ENCODE assay signal across 17 mouse cellular contexts in the genomic region with DNA sequence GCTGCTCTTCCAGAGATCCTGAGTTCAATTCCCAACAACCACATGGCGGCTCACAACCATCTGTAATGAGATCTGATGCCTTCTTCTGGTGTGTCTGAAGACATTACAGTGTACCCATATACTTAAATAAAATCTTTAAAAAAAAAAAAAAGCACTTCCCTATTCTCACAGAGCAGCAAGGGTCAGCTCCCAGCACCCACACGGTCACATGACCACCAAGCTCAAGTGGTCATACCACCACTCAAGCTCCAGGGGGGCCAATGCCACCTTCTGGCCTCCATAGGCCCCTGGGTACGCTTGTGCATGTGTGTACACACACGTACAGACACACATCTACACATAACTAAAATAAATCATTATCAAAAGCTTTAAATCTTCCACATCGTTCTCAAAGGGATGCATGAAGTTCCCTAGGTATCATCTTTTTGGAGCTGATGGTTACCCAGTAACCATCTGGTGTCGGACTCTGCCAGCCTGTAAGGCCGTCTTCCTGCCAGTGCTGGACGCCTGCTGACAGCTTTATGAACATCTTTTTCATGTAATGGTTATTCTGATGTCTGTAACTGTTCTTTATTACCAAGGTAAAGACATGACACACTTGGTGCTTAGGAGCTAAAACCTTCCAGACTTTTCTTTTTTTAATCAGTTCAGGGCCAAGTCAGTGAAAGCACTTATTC. TPM values are rescaled to one million over a fixed set of nuclear protein-coding genes. Genes with fewer than 3 reads are reported as not detected.
"Had no signal": no experiment of that assay in that cellular context is flagged by ENCODE, and none has a peak within 500 bp of the region (broad histone marks: within the 10 kb centered on the region; RNA-seq: fewer than 3 reads in every experiment).

No protein-coding gene starts in this region.

- H3K4me1 ChIP-seq: kidney, embryonic 15.5 days; limb, embryonic 15.5 days; midbrain, embryonic 15.5 days; neural tube, embryonic 12.5 days had no signal

- H3K27me3 ChIP-seq: kidney, embryonic 15.5 days; limb, embryonic 15.5 days; liver, embryonic 12.5 days; megakaryocyte, embryonic 14.5 days; midbrain, embryonic 15.5 days; neural tube, embryonic 12.5 days had no signal

- H3K4me3 ChIP-seq: kidney, embryonic 15.5 days; limb, embryonic 15.5 days; liver, embryonic 12.5 days; megakaryocyte, embryonic 14.5 days; midbrain, embryonic 15.5 days; neural tube, embryonic 12.5 days had no signal

- H3K27ac ChIP-seq: kidney, embryonic 15.5 days; limb, embryonic 15.5 days; liver, embryonic 12.5 days; macrophage; midbrain, embryonic 15.5 days; neural tube, embryonic 12.5 days had no signal

- H3K9me3 ChIP-seq: kidney, embryonic 15.5 days; limb, embryonic 15.5 days; liver, embryonic 12.5 days; megakaryocyte, embryonic 14.5 days; midbrain, embryonic 15.5 days; neural tube, embryonic 12.5 days had no signal

- ATAC-seq: liver, embryonic 12.5 days; midbrain, embryonic 15.5 days had no signal

- DNase-seq: kidney, postnatal 36 days; layer of hippocampus, adult 9-11 months; layer of hippocampus, postnatal 36 days; lung, embryonic 14.5 days; lung, postnatal 10 days; retina, postnatal 1 day; right cerebral cortex, postnatal 4 days; spleen, adult 18-20 months; thymus, adult 18-20 months; thymus, postnatal 14 days had no signal

RNA-seq across cellular contexts. Expression of gene Ak7, which starts 8.5 kb away (rescaled TPM):
- polyA plus RNA-seq: lung, embryonic 14.5 days; macrophage had no signal
